Mouse (Mus musculus): ENCODE data around the gene Stard13. TPM values are rescaled to one million over a fixed set of nuclear protein-coding genes. Genes with fewer than 3 reads are reported as not detected.

The Stard13 gene
- total and polyA plus RNA-seq, 3 experiments, result not detected

GRCm38 (mm10) chr5:151238730-151239129 lies 5.1 kb upstream of the Stard13 start:
- no peak overlapping the region for H3K4me3 ChIP-seq (ENCODE audit: control insufficient read depth in 1 of 2, insufficient read depth in 1 of 2, low read depth in 2 of 2, low read length in 2 of 2)
- no peaks in the 10 kb centered on the region for H3K9me3 ChIP-seq (replicated peaks; ENCODE audit: insufficient read depth, low read length)
- H3K4me1 ChIP-seq (ENCODE audit: control insufficient read depth in 1 of 2, insufficient read depth in 2 of 2, low read length in 2 of 2), result no peaks in the 10 kb centered on the region
- H3K79me2 ChIP-seq (ENCODE audit: control insufficient read depth, insufficient read depth, low read length, poor library complexity), result no peaks in the 10 kb centered on the region
- H3K9ac ChIP-seq (ENCODE audit: control insufficient read depth, low read depth, low read length, poor library complexity, severe bottlenecking), result no peak overlapping the region
- H3K27me3 ChIP-seq (ENCODE audit: control insufficient read depth in 1 of 2, insufficient read depth in 2 of 2, low read length in 2 of 2), result no peaks in the 10 kb centered on the region
- no peak overlapping the region for H3K27ac ChIP-seq (ENCODE audit: control insufficient read depth, low read depth, low read length)
- no peak for DNase-seq (ENCODE audit: low read depth, low spot score)
- TF ChIP-seq EP300 (IDR thresholded peaks at IDR 0.05; ENCODE audit: low read depth in 1 of 2, low read length in 2 of 2), result no peak
- TF ChIP-seq POLR2AphosphoS2 (IDR thresholded peaks at IDR 0.05; ENCODE audit: low read length), result no peak
- TF ChIP-seq NRF1 (IDR thresholded peaks at IDR 0.05; ENCODE audit: insufficient read depth, low read depth, low read length, poor library complexity, severe bottlenecking), result no peak
- no peak for TF ChIP-seq POLR2AphosphoS5 (IDR thresholded peaks at IDR 0.05; ENCODE audit: borderline replicate concordance, low read depth, low read length)
- no peak for TF ChIP-seq TBP (IDR thresholded peaks at IDR 0.05; ENCODE audit: low read depth, low read length)
- TF ChIP-seq MEF2A (IDR thresholded peaks at IDR 0.05; ENCODE audit: extremely low read depth, insufficient replicate concordance, low read depth, low read length, poor library complexity, severe bottlenecking), result no peak
- no peaks in the 10 kb centered on the region for H3K36me3 ChIP-seq (ENCODE audit: control insufficient read depth in 1 of 2, insufficient read depth in 2 of 2, low read length in 2 of 2)

GRCm38 (mm10) chr5:151236411-151236810 lies 2.8 kb upstream of the Stard13 start:
- Histone ChIP-seq H3K79me2 (ENCODE audit: control insufficient read depth, insufficient read depth, low read length, poor library complexity) (no peaks in the 10 kb centered on the region), H3K4me3 (ENCODE audit: control insufficient read depth in 1 of 2, insufficient read depth in 1 of 2, low read depth in 2 of 2, low read length in 2 of 2) (no peak overlapping the region), H3K9ac (ENCODE audit: control insufficient read depth, low read depth, low read length, poor library complexity, severe bottlenecking) (no peak overlapping the region), H3K36me3 (ENCODE audit: control insufficient read depth in 1 of 2, insufficient read depth in 2 of 2, low read length in 2 of 2) (no peaks in the 10 kb centered on the region), H3K4me1 (ENCODE audit: control insufficient read depth in 1 of 2, insufficient read depth in 2 of 2, low read length in 2 of 2) (no peaks in the 10 kb centered on the region), H3K27me3 (ENCODE audit: control insufficient read depth in 1 of 2, insufficient read depth in 2 of 2, low read length in 2 of 2) (no peaks in the 10 kb centered on the region), H3K27ac (ENCODE audit: control insufficient read depth, low read depth, low read length) (no peak overlapping the region), H3K9me3 (replicated peaks; ENCODE audit: insufficient read depth, low read length) (no peaks in the 10 kb centered on the region)
- DNase-seq (ENCODE audit: low read depth, low spot score), result no peak
- no peak for TF ChIP-seq ZKSCAN1 (IDR thresholded peaks at IDR 0.05; ENCODE audit: low read depth, low read length)
- no peak for TF ChIP-seq MEF2A (IDR thresholded peaks at IDR 0.05; ENCODE audit: extremely low read depth, insufficient replicate concordance, low read depth, low read length, poor library complexity, severe bottlenecking)
- no peak for TF ChIP-seq MXI1 (IDR thresholded peaks at IDR 0.05; ENCODE audit: low read depth, low read length)
- TF ChIP-seq MYC (IDR thresholded peaks at IDR 0.05; ENCODE audit: low read depth, low read length), result no peak
- no peak for TF ChIP-seq MAX (IDR thresholded peaks at IDR 0.05; ENCODE audit: low read length)

GRCm38 (mm10) chr5:151232576-151233299 lies 898 bp downstream of the Stard13 start:
- Histone ChIP-seq H3K27me3 (ENCODE audit: control insufficient read depth in 1 of 2, insufficient read depth in 2 of 2, low read length in 2 of 2) (no peaks in the 10 kb centered on the region), H3K4me3 (ENCODE audit: control insufficient read depth in 1 of 2, insufficient read depth in 1 of 2, low read depth in 2 of 2, low read length in 2 of 2) (no peak overlapping the region), H3K79me2 (ENCODE audit: control insufficient read depth, insufficient read depth, low read length, poor library complexity) (no peaks in the 10 kb centered on the region), H3K36me3 (ENCODE audit: control insufficient read depth in 1 of 2, insufficient read depth in 2 of 2, low read length in 2 of 2) (no peaks in the 10 kb centered on the region), H3K9me3 (replicated peaks; ENCODE audit: insufficient read depth, low read length) (no peaks in the 10 kb centered on the region), H3K9ac (ENCODE audit: control insufficient read depth, low read depth, low read length, poor library complexity, severe bottlenecking) (no peak overlapping the region), H3K4me1 (ENCODE audit: control insufficient read depth in 1 of 2, insufficient read depth in 2 of 2, low read length in 2 of 2) (no peaks in the 10 kb centered on the region), H3K27ac (ENCODE audit: control insufficient read depth, low read depth, low read length) (no peak overlapping the region)
- no peak for DNase-seq (ENCODE audit: low read depth, low spot score)
- TF ChIP-seq EP300 (IDR thresholded peaks at IDR 0.05; ENCODE audit: low read depth in 1 of 2, low read length in 2 of 2) (no peak), USF2 (IDR thresholded peaks at IDR 0.05; ENCODE audit: borderline replicate concordance in 1 of 2, insufficient read depth in 1 of 2, low read depth in 1 of 2, low read length in 2 of 2) (no peak), ELF1 (IDR thresholded peaks at IDR 0.05; ENCODE audit: low read depth, low read length) (no peak), POLR2AphosphoS2 (IDR thresholded peaks at IDR 0.05; ENCODE audit: low read length) (no peak)

All from MEL (cell line).